Mouse (Mus musculus) kidney, postnatal 0 days (tissue): ENCODE measurements around the gene Cyp2g1. TPM values are rescaled to one million over a fixed set of nuclear protein-coding genes. Genes with fewer than 3 reads are reported as not detected.
"Not testable (repeated sequence)": the region's sequence is repeated elsewhere in the genome, so short reads cannot be mapped to it uniquely, and the experiment has no call there.

Source experiments
- ATAC-seq: fragments of 200-750 bp; cut with Nextera tagmentation; replicated peaks from 2 replicates; pipeline ENCODE4 v1.8.0; 2017; ENCODE audit warnings: low read depth, moderate number of reproducible peaks, moderate TSS enrichment, moderate library complexity; ENCODE audit not compliant: low FRiP score
- DNase-seq: peaks from one replicate; pipeline ENCODE4 v3.0.0-alpha.2; 2016; ENCODE audit warnings: low spot score
- H3K27ac ChIP-seq: fragments of 300-500 bp; sonication (generic); 2 replicates; pipeline ENCODE4 v1.5.1; 2014; ENCODE audit warnings: mild to moderate bottlenecking
- H3K27me3 ChIP-seq: fragments of 300-500 bp; sonication (generic); 2 replicates; pipeline ENCODE4 v1.6.1; 2014; ENCODE audit warnings: low read length, mixed read lengths; ENCODE audit not compliant: insufficient read depth
- H3K36me3 ChIP-seq: fragments of 300-500 bp; sonication (generic); 2 replicates; pipeline ENCODE4 v1.6.1; 2014; ENCODE audit warnings: low read length, mixed read lengths; ENCODE audit not compliant: insufficient read depth
- H3K4me1 ChIP-seq: fragments of 300-500 bp; sonication (generic); replicated peaks from 2 replicates; pipeline ENCODE4 v1.6.1; 2014; ENCODE audit warnings: antibody characterized with exemption, low read length, mixed read lengths; ENCODE audit not compliant: insufficient read depth
- H3K4me2 ChIP-seq: fragments of 300-500 bp; sonication (generic); 2 replicates; pipeline ENCODE4 v1.6.1; 2014; ENCODE audit warnings: mild to moderate bottlenecking, low read length, moderate library complexity, mixed read lengths
- H3K4me3 ChIP-seq: fragments of 300-500 bp; sonication (generic); replicated peaks from 2 replicates; pipeline ENCODE4 v1.5.1; 2014; ENCODE audit warnings: low read depth, low read length
- H3K9ac ChIP-seq: fragments of 300-500 bp; sonication (generic); 2 replicates; pipeline ENCODE4 v1.6.1; 2014; ENCODE audit warnings: low read depth, low read length
- H3K9me3 ChIP-seq: fragments of 300-500 bp; sonication (generic); replicated peaks from 2 replicates; pipeline ENCODE4 v1.6.1; 2016; ENCODE audit warnings: low read length, inconsistent platforms, mixed read lengths
- CTCF ChIP-seq: IDR thresholded peaks from 2 replicates; pipeline ENCODE4 v1.5.1; 2016; ENCODE audit warnings: antibody characterized with exemption, low read depth, mild to moderate bottlenecking, moderate library complexity
- WGBS: fragments of 180-500 bp; shearing (Covaris S2); extraction: QIAGEN DNeasy Blood & Tissue Kit; methylation state at CpG from one replicate; pipeline ENCODE4 v1.1.7; 2014; 5-methylcytosine and 5-hydroxymethylcytosine counted together
- polyA plus RNA-seq: library from polyadenylated mRNA; unstranded; fragments of >200 nt; fragmentation: Nextera tagmentation; extraction: Ambion mirVana; gene quantifications from 2 replicates; pipeline ENCODE4 v1.2.1, GENCODE M21; 2015

Gene Cyp2g1
- polyA plus RNA-seq, 1 experiment from 2014 or later, result not detected

DNA sequence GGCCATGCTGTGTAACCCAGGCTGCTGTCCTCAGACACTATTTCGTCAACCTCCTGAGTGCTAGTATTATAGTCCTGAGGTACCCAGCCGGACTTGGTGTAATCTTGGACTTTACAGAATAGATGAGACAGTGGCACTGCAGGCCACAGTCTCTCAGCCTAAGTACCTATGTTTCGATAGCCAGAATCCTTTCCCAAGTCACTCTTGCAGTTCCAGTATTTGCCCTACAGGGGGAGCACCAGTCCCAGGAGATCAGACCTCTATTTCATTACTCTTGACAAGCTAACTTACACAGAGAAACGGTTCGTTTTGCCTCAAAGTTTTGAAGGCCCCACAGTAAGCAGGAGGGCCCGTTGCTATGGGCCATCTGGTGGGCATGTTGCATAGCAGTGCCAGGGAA, 30.2 kb upstream of the Cyp2g1 start:
- H3K9me3 ChIP-seq, result no peaks in the 10 kb centered on the region
- no peak overlapping the region for H3K27ac ChIP-seq
- H3K9ac ChIP-seq, result no peak overlapping the region
- DNase-seq (peak; percentile 68), ATAC-seq (no peak)
- no peak overlapping the region for H3K4me2 ChIP-seq
- TF ChIP-seq CTCF, result peak; percentile 75
- H3K27me3 ChIP-seq, result no peaks in the 10 kb centered on the region
- H3K4me3 ChIP-seq, result no peak overlapping the region
- WGBS, result 29% methylated on average over 6 of the region's 6 CpGs
- H3K4me1 ChIP-seq, result no peaks in the 10 kb centered on the region
- H3K36me3 ChIP-seq, result no peaks in the 10 kb centered on the region

- 87% methylated on average over 5 of the region's 5 CpGs for WGBS
- Histone ChIP-seq H3K27ac (no peak overlapping the region), H3K9me3 (no peaks in the 10 kb centered on the region), H3K4me3 (no peak overlapping the region), H3K36me3 (no peaks in the 10 kb centered on the region), H3K4me1 (no peaks in the 10 kb centered on the region), H3K4me2 (no peak overlapping the region), H3K9ac (no peak overlapping the region), H3K27me3 (no peaks in the 10 kb centered on the region)
- peak; percentile 66; the same call in 1 of the 2 replicates for ATAC-seq
- no peak for DNase-seq
- no peak for TF ChIP-seq CTCF
These were observed 28.8 kb upstream of the Cyp2g1 start for GRCm38 (mm10) chr7:26779799-26780416.

GRCm38 (mm10) chr7:26780510-26780909, 28.2 kb upstream of the Cyp2g1 start:
- Histone ChIP-seq H3K4me2 (no peak overlapping the region), H3K4me1 (no peaks in the 10 kb centered on the region), H3K36me3 (no peaks in the 10 kb centered on the region), H3K9ac (no peak overlapping the region), H3K27ac (no peak overlapping the region), H3K9me3 (no peaks in the 10 kb centered on the region), H3K27me3 (no peaks in the 10 kb centered on the region), H3K4me3 (no peak overlapping the region)
- DNase-seq (peak; percentile 21), ATAC-seq (0 out of 2 replicates have a peak, but pooled peaks have one; percentile 47)
- peak; percentile 7; the same call in 1 of the 2 replicates for TF ChIP-seq CTCF
- 7% methylated on average over 11 of the region's 11 CpGs for WGBS

DNA sequence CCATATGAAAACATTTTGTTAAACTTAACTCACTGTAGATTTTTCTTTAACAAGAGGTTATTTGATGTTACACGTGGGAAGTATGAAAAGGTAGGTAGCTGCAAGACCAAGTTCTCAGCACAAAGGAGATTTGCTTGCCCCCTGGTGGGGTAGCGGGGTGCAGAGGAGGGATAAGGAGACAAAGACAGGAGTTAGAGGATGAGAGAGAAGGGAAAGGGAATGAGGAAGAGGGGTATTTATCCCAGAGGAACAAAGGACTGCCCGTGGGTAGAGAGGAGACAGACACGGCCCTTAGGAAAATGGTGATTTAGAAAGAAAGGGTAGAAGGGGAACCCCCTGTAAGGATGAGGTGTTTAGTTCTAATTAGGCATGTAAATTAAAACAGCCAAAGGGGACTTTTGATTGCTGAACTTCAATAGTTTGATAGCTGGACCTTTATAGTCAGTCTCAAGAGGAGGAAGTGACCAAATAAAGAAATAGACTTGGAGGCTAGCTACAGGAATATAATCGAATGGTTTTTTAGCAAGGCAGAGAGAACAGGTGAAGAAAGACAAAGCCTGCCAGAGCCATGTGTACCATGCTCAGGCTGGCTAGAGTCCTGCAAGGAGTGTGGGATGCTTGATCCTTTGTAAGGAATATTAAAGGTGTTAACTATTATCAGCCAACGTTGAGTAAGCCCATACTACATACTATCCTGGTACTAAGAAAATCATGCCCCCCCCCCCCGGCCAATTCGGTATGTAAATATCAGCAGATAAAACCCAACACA, 27.5 kb upstream of the Cyp2g1 start:
- no peak overlapping the region for H3K4me3 ChIP-seq
- H3K36me3 ChIP-seq, result no peaks in the 10 kb centered on the region
- 22% methylated on average over 8 of the region's 8 CpGs for WGBS
- DNase-seq (no peak), ATAC-seq (no peak)
- TF ChIP-seq CTCF, result no peak
- no peaks in the 10 kb centered on the region for H3K27me3 ChIP-seq
- no peaks in the 10 kb centered on the region for H3K9me3 ChIP-seq
- no peak overlapping the region for H3K4me2 ChIP-seq
- no peak overlapping the region for H3K27ac ChIP-seq
- no peak overlapping the region for H3K9ac ChIP-seq
- no peaks in the 10 kb centered on the region for H3K4me1 ChIP-seq

GRCm38 (mm10) chr7:26781767-26782131, 26.9 kb upstream of the Cyp2g1 start:
- no peaks in the 10 kb centered on the region for H3K27me3 ChIP-seq
- no peaks in the 10 kb centered on the region for H3K9me3 ChIP-seq
- no peaks in the 10 kb centered on the region for H3K4me1 ChIP-seq
- H3K27ac ChIP-seq, result no peak overlapping the region
- H3K4me2 ChIP-seq, result no peak overlapping the region
- DNase-seq (no peak), ATAC-seq (no peak)
- no peak for TF ChIP-seq CTCF
- 47% methylated on average over 8 of the region's 8 CpGs for WGBS
- no peak overlapping the region for H3K9ac ChIP-seq
- no peak overlapping the region for H3K4me3 ChIP-seq
- no peaks in the 10 kb centered on the region for H3K36me3 ChIP-seq

- Histone ChIP-seq H3K9ac (no peak overlapping the region), H3K36me3 (no peaks in the 10 kb centered on the region), H3K9me3 (no peaks in the 10 kb centered on the region), H3K4me3 (no peak overlapping the region), H3K4me2 (no peak overlapping the region), H3K27me3 (no peaks in the 10 kb centered on the region), H3K4me1 (no peaks in the 10 kb centered on the region), H3K27ac (no peak overlapping the region)
- no peak for TF ChIP-seq CTCF
- no peak for DNase-seq
- 74% methylated on average over 5 of the region's 5 CpGs for WGBS
- ATAC-seq, result no peak
These were observed 25.5 kb upstream of the Cyp2g1 start for GRCm38 (mm10) chr7:26783163-26783562.

GRCm38 (mm10) chr7:26786013-26786412, 22.7 kb upstream of the Cyp2g1 start:
- H3K4me1 ChIP-seq, DNase-seq, H3K9me3 ChIP-seq, H3K4me2 ChIP-seq, H3K4me3 ChIP-seq, H3K36me3 ChIP-seq, ATAC-seq, H3K27ac ChIP-seq, H3K9ac ChIP-seq, H3K27me3 ChIP-seq: not testable (repeated sequence)
- 47% methylated on average over 1 of the region's 1 CpGs for WGBS
